ENCODE assay signal across 22 mouse cellular contexts in the genomic region with DNA sequence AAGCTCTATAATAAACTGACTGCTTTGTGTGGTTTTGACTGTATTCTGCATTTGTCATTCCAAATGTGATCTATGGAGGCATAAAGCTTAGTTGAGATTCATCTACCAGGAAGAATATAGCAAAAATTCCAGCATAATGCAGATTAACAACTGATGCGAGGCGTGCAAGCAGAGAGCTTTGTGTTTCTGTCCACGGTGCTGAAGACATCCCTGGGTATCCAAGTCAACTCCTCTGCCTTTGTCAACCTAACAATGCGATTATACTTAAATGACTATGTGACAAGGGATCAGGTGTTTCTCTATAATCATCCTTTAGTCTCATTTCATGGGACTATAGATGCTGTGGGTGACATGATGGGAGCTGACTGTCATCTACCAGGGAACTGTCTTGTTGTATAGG.
DNase-seq lines count a peak whose midpoint lies in the region; ATAC-seq and TF ChIP-seq lines count a peak whose summit lies in the region.
"Had no signal": no experiment of that assay in that cellular context is flagged by ENCODE, and none has a peak within 500 bp of the region (broad histone marks: within the 10 kb centered on the region; RNA-seq: fewer than 3 reads in every experiment).

No protein-coding gene starts in this region.

- 55% methylated on average over 4 of the region's 4 CpGs for WGBS in forebrain, postnatal 0 days
- 53% methylated on average over 4 of the region's 4 CpGs for WGBS in forebrain, embryonic 13.5 days

- H3K27ac ChIP-seq in forebrain, postnatal 0 days (ENCODE audit: low read depth, low read length) = no peak overlapping the region
- no peak overlapping the region for H3K27ac ChIP-seq in forebrain, embryonic 13.5 days
- H3K27ac ChIP-seq: embryonic facial prominence, embryonic 13.5 days; heart, adult 2 months; left cerebral cortex, adult 2 months; liver, embryonic 12.5 days; lung, embryonic 15.5 days had no signal

- H3K36me3 ChIP-seq in forebrain, postnatal 0 days (ENCODE audit: insufficient read depth) = no peaks in the 10 kb centered on the region
- no peaks in the 10 kb centered on the region for H3K36me3 ChIP-seq in forebrain, embryonic 13.5 days (ENCODE audit: poor library complexity, severe bottlenecking)
- H3K36me3 ChIP-seq: embryonic facial prominence, embryonic 13.5 days; liver, embryonic 12.5 days; lung, embryonic 15.5 days had no signal

- no peaks in the 10 kb centered on the region for H3K27me3 ChIP-seq in forebrain, postnatal 0 days (ENCODE audit: insufficient read depth, low read length)
- no peaks in the 10 kb centered on the region for H3K27me3 ChIP-seq in forebrain, embryonic 13.5 days
- H3K27me3 ChIP-seq: embryonic facial prominence, embryonic 13.5 days; liver, embryonic 12.5 days; lung, embryonic 15.5 days had no signal

- no peak for TF ChIP-seq CTCF in forebrain, postnatal 0 days (IDR thresholded peaks at IDR 0.05; ENCODE audit: low read depth)

- no peak overlapping the region for H3K9ac ChIP-seq in forebrain, postnatal 0 days
- H3K9ac ChIP-seq in forebrain, embryonic 13.5 days = no peak overlapping the region
- H3K9ac ChIP-seq: embryonic facial prominence, embryonic 13.5 days; liver, embryonic 12.5 days; lung, embryonic 15.5 days had no signal

- peak; percentile 19 for DNase-seq in adrenal gland, postnatal 10 days
- no peak for DNase-seq in adrenal gland, adult (ENCODE audit: inconsistent age in 2 of 2, low spot score in 1 of 2)
- no peak for DNase-seq in forebrain, postnatal 0 days
- DNase-seq in kidney, postnatal 4 days = peak; percentile 47 to 53
- no peak for DNase-seq in kidney, adult 8-10 months
- peak; percentile 0 for DNase-seq in Muller cell, postnatal 12 days (ENCODE audit: inconsistent ontology term)
- no peak for DNase-seq in urinary bladder, postnatal 10 days (ENCODE audit: low spot score)
- DNase-seq: cerebellum, adult 18-20 months; cerebellum, postnatal 25 days; gastrocnemius, postnatal 25 days; heart, adult 2 months; heart, postnatal 36 days; left cerebral cortex, postnatal 4 days; lung, postnatal 4 days; right cerebral cortex, postnatal 25 days; thymus, adult 18-20 months had no signal

- 0 out of 2 replicates have a peak, but pooled peaks cover 4% of the 10 kb centered on the region for H3K4me1 ChIP-seq in forebrain, postnatal 0 days (ENCODE audit: insufficient read depth)
- 0 out of 2 replicates have a peak, but pooled peaks cover 5% of the 10 kb centered on the region for H3K4me1 ChIP-seq in forebrain, embryonic 13.5 days
- H3K4me1 ChIP-seq: embryonic facial prominence, embryonic 13.5 days; liver, embryonic 12.5 days; lung, embryonic 15.5 days had no signal

- no peaks in the 10 kb centered on the region for H3K9me3 ChIP-seq in forebrain, postnatal 0 days (ENCODE audit: low read length)
- no peaks in the 10 kb centered on the region for H3K9me3 ChIP-seq in forebrain, embryonic 13.5 days (replicated peaks)
- H3K9me3 ChIP-seq: embryonic facial prominence, embryonic 13.5 days; liver, embryonic 12.5 days; lung, embryonic 15.5 days had no signal

- peak; percentile 32; the same call in 1 of the 2 replicates for ATAC-seq in forebrain, postnatal 0 days
- no peak for ATAC-seq in forebrain, embryonic 13.5 days
- ATAC-seq: liver, embryonic 12.5 days; Patski had no signal

- H3K4me3 ChIP-seq in forebrain, postnatal 0 days (ENCODE audit: low read depth, low read length) = no peak overlapping the region
- H3K4me3 ChIP-seq in forebrain, embryonic 13.5 days = no peak overlapping the region
- H3K4me3 ChIP-seq: embryonic facial prominence, embryonic 13.5 days; heart, adult 2 months; left cerebral cortex, adult 2 months; liver, embryonic 12.5 days; lung, embryonic 15.5 days had no signal

- H3K4me2 ChIP-seq in forebrain, postnatal 0 days (ENCODE audit: low read depth) = no peak overlapping the region
- H3K4me2 ChIP-seq in forebrain, embryonic 13.5 days = no peak overlapping the region
- H3K4me2 ChIP-seq: embryonic facial prominence, embryonic 13.5 days; liver, embryonic 12.5 days; lung, embryonic 15.5 days had no signal

Comparison
In these comparisons a context has a peak if more than half of its experiments do, and no peak if none do; other contexts are left out.
1. DNase-seq: peak in adrenal gland, postnatal 10 days (single experiment), kidney, postnatal 4 days (2 of 2) and Muller cell, postnatal 12 days (single experiment); none in adrenal gland, adult (0 of 2), forebrain, postnatal 0 days (single experiment), kidney, adult 8-10 months (0 of 2) and urinary bladder, postnatal 10 days (single experiment).